Comparison of ENCODE assay signal across 19 mouse cellular contexts in the genomic region with DNA sequence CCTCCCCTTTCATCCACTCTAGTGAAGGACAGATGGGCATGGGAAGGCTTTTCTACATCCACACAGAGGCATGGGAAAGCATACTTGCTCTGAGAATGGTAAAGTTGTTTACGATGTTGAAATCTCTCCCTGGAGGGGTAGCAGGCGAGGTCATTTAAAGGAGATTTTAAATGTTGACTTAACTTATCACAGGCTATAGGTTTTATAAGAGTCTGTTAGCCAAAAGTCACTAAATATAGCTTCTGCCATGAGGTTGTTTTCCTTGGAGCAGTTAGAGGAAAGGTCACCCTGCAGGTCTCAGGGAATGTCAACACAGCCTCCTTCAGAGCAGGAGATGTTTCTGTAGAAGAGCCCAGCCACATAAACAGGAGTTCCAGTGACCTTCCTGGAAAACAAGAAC.
DNase-seq lines count a peak whose midpoint lies in the region; ATAC-seq and TF ChIP-seq lines count a peak whose summit lies in the region.
"Had no signal": no experiment of that assay in that cellular context is flagged by ENCODE, and none has a peak within 500 bp of the region (broad histone marks: within the 10 kb centered on the region; RNA-seq: fewer than 3 reads in every experiment).

No protein-coding gene starts in this region.

- H3K4me3 ChIP-seq in liver, adult 2 months (ENCODE audit: insufficient read depth, low read depth, low read length) = no peak overlapping the region
- H3K4me3 ChIP-seq in kidney, embryonic 16.5 days (ENCODE audit: low read length) = no peak overlapping the region
- H3K4me3 ChIP-seq in stomach, postnatal 0 days (ENCODE audit: low read depth, low read length) = no peak overlapping the region
- H3K4me3 ChIP-seq: forebrain, embryonic 12.5 days; heart, adult 2 months; hindbrain, embryonic 10.5 days; limb, embryonic 10.5 days; midbrain, embryonic 10.5 days; myocyte had no signal

- H3K4me2 ChIP-seq in kidney, embryonic 16.5 days (replicated peaks; ENCODE audit: low read depth, low read length) = no peak overlapping the region
- no peak overlapping the region for H3K4me2 ChIP-seq in stomach, postnatal 0 days (replicated peaks; ENCODE audit: low read depth)
- H3K4me2 ChIP-seq: forebrain, embryonic 12.5 days had no signal

- TF ChIP-seq POLR2A in liver, adult 2 months (IDR thresholded peaks at IDR 0.05; ENCODE audit: extremely low read depth, insufficient read depth, low read length) = no peak

- peak; percentile 12 to 17 for DNase-seq in heart, adult 18-20 months
- DNase-seq in heart, postnatal 10 days = no peak
- peak; percentile 21 for DNase-seq in liver, adult 2 months (ENCODE audit: extremely low read depth, low read depth, low spot score)
- no peak for DNase-seq in liver
- no peak for DNase-seq in stomach, postnatal 0 days (ENCODE audit: low spot score)
- no peak for DNase-seq in cerebellum, adult 9-10 months
- DNase-seq: cerebellum, postnatal 36 days; heart, adult 2 months had no signal

- TF ChIP-seq EP300 in stomach, postnatal 0 days (optimal IDR thresholded peaks at IDR 0.05) = no peak

- peaks cover 9% of the 10 kb centered on the region; the same call in 1 of the 2 replicates for H3K4me1 ChIP-seq in liver, adult 2 months (ENCODE audit: control insufficient read depth, insufficient read depth, low read length)
- peaks cover 5% of the 10 kb centered on the region for H3K4me1 ChIP-seq in kidney, embryonic 16.5 days (ENCODE audit: insufficient read depth, low read length)
- no peaks in the 10 kb centered on the region for H3K4me1 ChIP-seq in stomach, postnatal 0 days (replicated peaks; ENCODE audit: control insufficient read depth, insufficient read depth)
- H3K4me1 ChIP-seq: forebrain, embryonic 12.5 days; hindbrain, embryonic 10.5 days; limb, embryonic 10.5 days; midbrain, embryonic 10.5 days had no signal

- intact Hi-C loops in heart, postnatal 10 days (cut with DNase I) = loop anchor here (10.0 kb wide), 1 partner anchor 117 kb away; no protein-coding TSS in a partner anchor

- H3K27ac ChIP-seq in liver, adult 2 months (replicated peaks; ENCODE audit: insufficient read depth, low read depth, low read length) = no peak overlapping the region
- H3K27ac ChIP-seq in kidney, embryonic 16.5 days (ENCODE audit: low read length) = no peak overlapping the region
- no peak overlapping the region for H3K27ac ChIP-seq in stomach, postnatal 0 days (replicated peaks)
- H3K27ac ChIP-seq: forebrain, embryonic 12.5 days; heart, adult 2 months; hindbrain, embryonic 10.5 days; limb, embryonic 10.5 days; liver, embryonic 14.5 days; midbrain, embryonic 10.5 days had no signal

- H3K79me2 ChIP-seq in liver, adult 2 months (ENCODE audit: control insufficient read depth, insufficient read depth, low read length) = no peaks in the 10 kb centered on the region

- no peak for TF ChIP-seq CTCF in liver, adult 2 months (IDR thresholded peaks at IDR 0.05; ENCODE audit: low read depth, low read length)
- TF ChIP-seq CTCF in stomach, postnatal 0 days (IDR thresholded peaks at IDR 0.05; ENCODE audit: low read depth) = no peak

- ATAC-seq in kidney, embryonic 16.5 days (ENCODE audit: low FRiP score, low TSS enrichment) = peak; percentile 89
- peak; percentile 60; the same call in 1 of the 2 replicates for ATAC-seq in stomach, postnatal 0 days (ENCODE audit: low FRiP score, low TSS enrichment)
- no peak for ATAC-seq in frontal cortex, adult (ENCODE audit: low TSS enrichment)
- ATAC-seq: intestine, embryonic 16.5 days; lung, postnatal 0 days; Patski had no signal

- 47% methylated on average over 2 of the region's 2 CpGs for WGBS in liver, adult 2 months
- 17% methylated on average over 2 of the region's 2 CpGs for WGBS in kidney, embryonic 16.5 days
- whole genome bisulfite sequencing in stomach, postnatal 0 days = 44% methylated on average over 2 of the region's 2 CpGs

- no peaks in the 10 kb centered on the region for H3K36me3 ChIP-seq in liver, adult 2 months (ENCODE audit: control insufficient read depth, insufficient read depth, low read length)
- H3K36me3 ChIP-seq in kidney, embryonic 16.5 days (ENCODE audit: insufficient read depth, low read length) = no peaks in the 10 kb centered on the region
- H3K36me3 ChIP-seq in stomach, postnatal 0 days (ENCODE audit: control insufficient read depth, insufficient read depth, low read length) = no peaks in the 10 kb centered on the region
- H3K36me3 ChIP-seq: forebrain, embryonic 12.5 days; hindbrain, embryonic 10.5 days; limb, embryonic 10.5 days; midbrain, embryonic 10.5 days had no signal

- H3K9ac ChIP-seq in liver, adult 2 months (ENCODE audit: low read depth, low read length) = no peak overlapping the region
- H3K9ac ChIP-seq in kidney, embryonic 16.5 days (replicated peaks; ENCODE audit: low read length) = no peak overlapping the region
- H3K9ac ChIP-seq in stomach, postnatal 0 days (ENCODE audit: low read length) = no peak overlapping the region
- H3K9ac ChIP-seq: forebrain, embryonic 12.5 days; liver, embryonic 14.5 days had no signal

- no peaks in the 10 kb centered on the region for H3K27me3 ChIP-seq in liver, adult 2 months (ENCODE audit: control insufficient read depth, insufficient read depth, low read length)
- no peaks in the 10 kb centered on the region for H3K27me3 ChIP-seq in kidney, embryonic 16.5 days (ENCODE audit: insufficient read depth, low read length)
- H3K27me3 ChIP-seq in stomach, postnatal 0 days (ENCODE audit: control insufficient read depth, insufficient read depth, low read length) = no peaks in the 10 kb centered on the region
- H3K27me3 ChIP-seq: forebrain, embryonic 12.5 days; Patski had no signal

- H3K9me3 ChIP-seq in kidney, embryonic 16.5 days (ENCODE audit: low read length) = no peaks in the 10 kb centered on the region
- no peaks in the 10 kb centered on the region for H3K9me3 ChIP-seq in stomach, postnatal 0 days (ENCODE audit: control insufficient read depth, low read length)
- H3K9me3 ChIP-seq: forebrain, embryonic 12.5 days; hindbrain, embryonic 10.5 days; limb, embryonic 10.5 days; midbrain, embryonic 10.5 days had no signal

Comparison
In these comparisons a context has a peak if more than half of its experiments do, and no peak if none do; other contexts are left out.
1. DNase-seq: peak in heart, adult 18-20 months (2 of 2) and liver, adult 2 months (single experiment); none in heart, postnatal 10 days (0 of 2), liver (single experiment), stomach, postnatal 0 days (single experiment) and cerebellum, adult 9-10 months (single experiment).